Comparison of ENCODE assay signal across 8 mouse cellular contexts in genomic region chr16:35871048-35871851, GRCm38 (mm10). TPM values are rescaled to one million over a fixed set of nuclear protein-coding genes. Genes with fewer than 3 reads are reported as not detected.
DNase-seq lines count a peak whose midpoint lies in the region; ATAC-seq and TF ChIP-seq lines count a peak whose summit lies in the region.

Gene Parp14, minus strand, starts transcription at chr16:35871544.

- no peak within 1 kb of the TSS for H3K27ac ChIP-seq in intestine, embryonic 14.5 days (ENCODE audit: low read depth)
- no peak within 1 kb of the TSS for H3K27ac ChIP-seq in liver, embryonic 15.5 days (replicated peaks)

- peak; percentile 2 for DNase-seq in layer of hippocampus, adult 9-11 months
- no peak for DNase-seq in layer of hippocampus, adult 8-10 months (ENCODE audit: low spot score in 2 of 2)
- DNase-seq in brain, embryonic 14.5 days (ENCODE audit: low read depth) = peak; percentile 27
- peak; percentile 22 for DNase-seq in gastrocnemius, postnatal 14 days
- DNase-seq in intestine, embryonic 14.5 days (ENCODE audit: low spot score) = peak; percentile 81
- peak; percentile 58 for DNase-seq in neural tube, embryonic 10.5 days (ENCODE audit: extremely low spot score, low spot score)
- peak; percentile 73 for DNase-seq in thymus, postnatal 25 days

- H3K9ac ChIP-seq in intestine, embryonic 14.5 days (ENCODE audit: low read length) = peak within 1 kb of the TSS; percentile 73
- peak within 1 kb of the TSS; percentile 81 for H3K9ac ChIP-seq in liver, embryonic 15.5 days

- TF ChIP-seq CTCF in brain, embryonic 14.5 days (IDR thresholded peaks at IDR 0.05; ENCODE audit: borderline replicate concordance, extremely low read depth, insufficient read depth, insufficient read length) = no peak

- H3K9me3 ChIP-seq in intestine, embryonic 14.5 days (ENCODE audit: control insufficient read depth, low read length) = no peaks in the 10 kb centered on the region
- H3K9me3 ChIP-seq in liver, embryonic 15.5 days (replicated peaks) = no peaks in the 10 kb centered on the region

- intact Hi-C loops in gastrocnemius, postnatal 14 days (cut with DNase I; ENCODE audit: low total_unique reads) = no loop called here

- ATAC-seq in intestine, embryonic 14.5 days (replicated peaks; ENCODE audit: low FRiP score, low TSS enrichment, low read depth) = peak; percentile 78; the same call in 1 of the 2 replicates
- ATAC-seq in liver, embryonic 15.5 days (ENCODE audit: insufficient read depth) = peak; percentile 65

- H3K27me3 ChIP-seq in intestine, embryonic 14.5 days (replicated peaks; ENCODE audit: control insufficient read depth, insufficient read depth, low read length) = peaks cover 23% of the 10 kb centered on the region
- peaks cover 33% of the 10 kb centered on the region for H3K27me3 ChIP-seq in liver, embryonic 15.5 days

- 0 out of 2 replicates have a peak, but pooled peaks cover 3% of the 10 kb centered on the region for H3K4me1 ChIP-seq in intestine, embryonic 14.5 days (replicated peaks; ENCODE audit: control insufficient read depth, insufficient read depth, low read length)
- peaks cover 34% of the 10 kb centered on the region for H3K4me1 ChIP-seq in liver, embryonic 15.5 days (replicated peaks)

- H3K36me3 ChIP-seq in intestine, embryonic 14.5 days (ENCODE audit: control insufficient read depth, insufficient read depth, low read length) = no peaks in the 10 kb centered on the region
- H3K36me3 ChIP-seq in liver, embryonic 15.5 days (replicated peaks) = no peaks in the 10 kb centered on the region

- TF ChIP-seq POLR2A in brain, embryonic 14.5 days (IDR thresholded peaks at IDR 0.05; ENCODE audit: borderline replicate concordance, extremely low read depth, insufficient read depth, insufficient read length, poor library complexity, severe bottlenecking) = no peak

- peak within 1 kb of the TSS; percentile 92 for H3K4me2 ChIP-seq in intestine, embryonic 14.5 days (ENCODE audit: low read length)
- peak within 1 kb of the TSS; percentile 96 for H3K4me2 ChIP-seq in liver, embryonic 15.5 days

- H3K4me3 ChIP-seq in intestine, embryonic 14.5 days (ENCODE audit: low read depth, low read length) = peak within 1 kb of the TSS; percentile 72
- peak within 1 kb of the TSS; percentile 87 for H3K4me3 ChIP-seq in liver, embryonic 15.5 days (replicated peaks)

- WGBS in intestine, embryonic 14.5 days = 1% methylated on average over 38 of the region's 38 CpGs
- WGBS in liver, embryonic 15.5 days (ENCODE audit: insufficient replicate concordance) = under 1% methylated on average over 38 of the region's 38 CpGs

RNA-seq across cellular contexts. Expression of gene Parp14, which starts in this region (rescaled TPM):
- total RNA-seq in layer of hippocampus, adult 8-10 months (2022) = 1 to 10 TPM; 1.3 to 5.4 (median 3.2) TPM
- 0.26 and 0.38 TPM in 2 replicates for polyA plus RNA-seq in brain, embryonic 14.5 days (2012; rRNA removed)
- 1 to 10 TPM; 3.0 to 3.3 TPM for total RNA-seq in gastrocnemius, postnatal 14 days (2021)
- polyA plus RNA-seq in intestine, embryonic 14.5 days (2014; fragmentation: Nextera tagmentation; extraction: Ambion mirVana) = 1.6 and 2.1 TPM in 2 replicates
- 1.3 and 1.4 TPM in 2 replicates for polyA plus RNA-seq in liver, embryonic 15.5 days (2015; fragmentation: Nextera tagmentation; extraction: Ambion mirVana)

Comparison
In these comparisons a context has a peak if more than half of its experiments do, and no peak if none do; other contexts are left out.
1. DNase-seq: peak in layer of hippocampus, adult 9-11 months (single experiment), gastrocnemius, postnatal 14 days (single experiment), intestine, embryonic 14.5 days (single experiment), neural tube, embryonic 10.5 days (single experiment) and thymus, postnatal 25 days (single experiment); none in layer of hippocampus, adult 8-10 months (0 of 2).
2. Peak in DNase-seq in brain, embryonic 14.5 days; RNA of the gene not detected or under 1 TPM.